Mouse (Mus musculus) liver, adult 2 months (tissue): Measurements from ENCODE around the gene Chek2.

ENCODE experiments used
- CTCF ChIP-seq: fragments of 200-500 bp; IDR thresholded peaks from 2 replicates; pipeline ENCODE4 v1.5.1; 2011; ENCODE audit warnings: low read depth, low read length, control low read depth
- POLR2A ChIP-seq: fragments of 200-500 bp; IDR thresholded peaks from 2 replicates; pipeline ENCODE4 v1.6.1; 2011; ENCODE audit warnings: low read length, control low read depth; ENCODE audit not compliant: insufficient read depth; ENCODE audit errors: extremely low read depth

GRCm38 (mm10) chr5:110897114-110897788, 57.5 kb downstream of the Chek2 start:
- no peak for TF ChIP-seq CTCF
- no peak for TF ChIP-seq POLR2A
